Mouse (Mus musculus) ES-CJ7 (cell line): ENCODE results near the gene Slx1b.
A peak's percentile ranks its signal among the peaks of the same experiment; 100 is the strongest.

Experiments used
- DNase-seq: peaks from one replicate; pipeline ENCODE4 v3.0.0; 2011; ENCODE audit warnings: low read depth, low spot score

The Slx1b gene

DNA sequence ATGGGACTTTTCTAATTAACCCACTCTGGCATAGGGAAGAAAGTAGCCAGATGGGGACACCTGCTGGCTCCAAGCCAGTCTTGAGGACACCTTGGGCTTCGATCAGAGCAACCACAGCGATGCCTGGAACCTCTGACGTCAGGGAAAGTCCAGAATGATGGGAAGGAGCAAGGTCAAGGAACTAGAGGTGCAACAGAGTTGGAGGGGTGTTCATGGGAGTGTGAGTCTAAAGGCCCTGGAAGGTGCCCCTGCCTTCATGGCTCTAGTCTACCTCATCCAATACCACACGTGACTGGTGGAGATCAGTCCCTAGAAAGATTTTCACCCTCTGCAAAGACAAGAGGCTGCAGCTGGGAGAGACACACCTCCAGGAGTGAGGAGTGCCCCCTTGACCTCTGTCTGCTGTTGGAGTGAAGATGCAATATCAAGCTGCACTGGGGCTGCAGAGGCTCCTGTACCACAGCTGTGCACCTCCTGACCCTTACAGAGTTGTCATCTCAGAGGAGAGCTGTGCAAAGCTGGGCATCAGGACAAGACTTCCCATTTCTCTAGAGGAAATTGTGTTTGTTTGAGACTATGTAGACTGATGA, 18.9 kb downstream of the Slx1b start:
- DNase-seq = no peak

DNA sequence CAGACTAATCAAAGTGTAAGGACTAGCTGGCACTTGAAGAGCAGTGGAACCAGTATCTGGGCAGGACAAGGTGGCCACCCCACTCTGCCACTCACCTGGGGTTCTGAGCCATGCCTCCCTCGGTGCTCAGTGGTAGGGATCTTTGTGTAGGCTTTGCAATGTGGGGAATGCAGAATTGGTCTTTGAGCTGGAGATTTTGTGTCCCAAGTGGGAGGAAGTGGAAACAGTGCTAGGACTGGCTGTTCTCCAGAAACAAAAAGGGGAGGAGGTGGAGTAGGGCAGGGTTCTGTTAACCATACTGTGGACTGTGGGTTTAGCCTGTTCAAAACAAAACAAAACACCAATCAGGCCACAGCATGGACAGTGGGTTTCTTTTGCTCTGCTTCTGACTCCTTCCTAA, 19.4 kb downstream of the Slx1b start, which contains the start of gene Sult1a1:
Gene Sult1a1 (minus strand): TSS at position 226 of the 400 bp plus-strand sequence.
- no peak for DNase-seq

DNA sequence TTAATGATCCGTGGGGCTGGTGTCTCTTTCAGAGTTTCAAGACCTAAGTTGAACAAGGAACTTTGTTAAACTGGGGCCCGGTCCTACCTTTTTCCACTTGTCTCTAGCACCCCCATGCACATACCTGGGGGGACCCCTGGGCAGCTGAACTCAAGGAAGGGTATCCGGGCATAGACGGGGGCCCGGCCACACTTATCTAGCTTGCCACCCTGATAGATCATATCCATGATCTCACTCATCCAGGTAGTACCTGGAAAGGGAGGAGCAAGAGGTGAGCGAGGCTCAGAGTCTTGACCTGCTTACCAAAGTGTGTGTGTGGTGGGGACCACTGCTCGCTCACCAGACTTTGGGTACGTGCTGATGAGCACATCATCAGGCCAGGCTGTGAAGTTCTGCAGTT, 20.5 kb downstream of the Slx1b start:
- no peak for DNase-seq

DNA sequence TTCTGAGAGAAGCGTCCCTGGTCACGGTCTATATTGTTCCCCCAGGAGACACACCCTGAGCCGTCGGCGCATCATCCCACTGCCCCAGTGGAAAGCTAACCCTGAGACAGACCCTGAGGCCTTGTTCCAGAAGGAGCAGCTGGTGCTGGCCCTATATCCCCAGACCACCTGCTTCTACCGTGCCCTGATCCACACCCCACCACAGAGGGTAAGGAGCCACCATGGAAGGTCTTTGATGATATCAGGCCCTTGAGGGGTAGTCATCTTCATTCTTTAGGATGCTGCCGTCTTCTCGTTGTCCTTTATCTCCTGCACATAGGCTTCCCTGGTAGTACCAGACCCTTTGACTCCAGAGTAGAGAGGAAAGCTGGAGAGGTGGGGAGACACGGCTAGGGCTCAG, 23.5 kb downstream of the Slx1b start:
- DNase-seq = no peak

DNA sequence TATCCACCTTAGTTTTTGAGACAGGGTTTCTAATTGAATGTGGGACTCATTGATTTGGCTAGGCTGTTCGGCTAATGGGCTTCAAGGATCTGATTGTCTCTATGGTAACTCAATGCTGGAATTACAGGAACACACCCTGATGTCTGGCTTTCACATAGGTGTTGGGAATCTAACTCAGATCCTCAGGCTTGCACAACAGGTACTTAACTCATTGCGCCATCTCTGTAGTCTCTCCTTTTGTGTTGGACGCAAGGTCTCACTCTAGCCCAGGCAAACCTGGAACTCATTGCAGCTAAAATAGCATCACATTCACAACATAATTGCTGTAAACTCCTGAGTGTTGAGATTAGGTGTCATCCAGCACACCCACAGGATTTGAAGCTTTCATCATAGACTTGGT, 25.4 kb downstream of the Slx1b start:
- no peak for DNase-seq

DNA sequence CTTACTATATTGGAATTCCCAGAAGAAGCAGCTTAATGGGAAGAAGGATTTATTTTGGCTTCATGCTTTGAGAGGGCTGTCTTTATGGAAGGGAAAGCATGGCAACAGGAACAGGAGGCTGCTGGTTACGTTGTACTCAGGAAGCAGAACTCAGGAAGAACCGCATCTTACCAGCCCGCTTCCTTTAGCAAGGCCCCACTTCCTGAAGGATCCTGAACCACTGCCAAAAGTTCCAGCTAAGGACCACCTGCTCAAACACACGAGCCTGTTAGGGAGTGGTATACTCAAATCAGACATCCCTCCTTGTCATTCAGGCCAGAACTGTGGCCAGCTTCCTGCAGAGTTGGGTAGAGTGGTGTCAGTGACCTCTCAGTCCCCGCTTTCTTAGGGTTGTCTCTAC, 27.1 kb downstream of the Slx1b start:
- no peak for DNase-seq

DNA sequence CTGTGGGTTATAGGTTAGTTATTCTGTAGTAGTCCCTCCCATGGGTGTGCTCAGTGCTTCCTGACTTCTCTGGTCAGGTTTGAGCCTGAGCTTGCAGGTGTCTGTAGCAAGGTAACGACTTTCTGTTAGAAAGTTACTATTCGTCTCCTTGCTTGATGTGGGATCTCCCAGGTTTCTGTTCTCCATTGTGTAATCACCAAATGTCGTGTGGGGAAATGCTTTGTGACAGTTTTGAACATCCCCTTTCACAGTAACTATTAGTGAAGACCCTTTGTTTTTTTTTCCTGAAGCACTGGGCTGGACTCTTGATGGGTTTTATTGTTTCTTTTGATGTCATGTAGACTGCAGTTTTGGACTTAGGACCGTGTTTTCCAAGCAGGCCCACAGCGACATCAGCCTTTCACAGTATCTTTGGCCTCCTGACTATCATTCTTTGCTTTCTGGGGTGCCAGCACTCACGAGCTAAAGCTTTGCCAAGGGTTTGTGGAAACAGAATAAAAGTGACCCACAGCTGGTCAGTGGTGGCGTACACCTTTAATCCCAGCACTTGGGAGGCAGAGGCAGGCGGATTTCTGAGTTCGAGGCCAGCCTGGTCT, 28.0 kb downstream of the Slx1b start:
- DNase-seq = no peak

DNA sequence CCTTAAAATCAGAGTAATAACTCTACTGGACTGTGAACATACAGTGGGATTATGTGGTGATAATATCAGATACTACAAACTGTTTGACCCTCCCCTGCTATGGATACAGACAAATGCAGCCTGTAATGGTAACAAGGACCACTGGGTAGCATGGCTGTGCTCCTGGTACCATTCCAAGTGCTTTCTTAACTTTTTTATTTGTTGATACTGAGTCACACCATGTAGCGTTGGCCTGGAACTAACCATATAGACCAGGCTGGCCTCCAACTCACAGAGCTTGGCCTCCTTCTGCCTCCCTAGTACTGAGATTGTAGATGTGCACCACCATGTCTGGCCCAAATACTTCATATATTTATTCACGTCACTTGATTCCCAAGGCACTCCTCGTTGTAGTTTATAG, 30.3 kb downstream of the Slx1b start:
- DNase-seq = no peak

DNA sequence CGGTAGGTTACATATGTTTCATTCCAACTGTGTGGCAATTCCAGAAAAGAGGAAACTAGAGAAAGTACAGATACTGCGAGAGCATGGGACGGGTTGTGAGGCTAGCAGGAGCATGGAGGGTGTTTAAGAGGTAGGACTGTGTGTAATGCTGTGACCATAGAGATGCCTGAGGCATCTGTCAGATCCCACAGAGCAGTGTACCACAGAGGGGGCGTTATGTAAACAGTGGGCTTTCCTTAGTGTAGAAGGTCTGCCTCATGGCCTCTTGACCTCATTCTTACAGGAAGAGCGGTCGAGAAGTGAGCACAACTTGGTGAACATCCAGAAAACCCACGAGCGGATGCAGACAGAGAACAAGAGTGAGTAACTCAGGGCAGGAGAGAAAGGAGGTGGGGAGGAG, 31.9 kb downstream of the Slx1b start:
- no peak for DNase-seq

DNA sequence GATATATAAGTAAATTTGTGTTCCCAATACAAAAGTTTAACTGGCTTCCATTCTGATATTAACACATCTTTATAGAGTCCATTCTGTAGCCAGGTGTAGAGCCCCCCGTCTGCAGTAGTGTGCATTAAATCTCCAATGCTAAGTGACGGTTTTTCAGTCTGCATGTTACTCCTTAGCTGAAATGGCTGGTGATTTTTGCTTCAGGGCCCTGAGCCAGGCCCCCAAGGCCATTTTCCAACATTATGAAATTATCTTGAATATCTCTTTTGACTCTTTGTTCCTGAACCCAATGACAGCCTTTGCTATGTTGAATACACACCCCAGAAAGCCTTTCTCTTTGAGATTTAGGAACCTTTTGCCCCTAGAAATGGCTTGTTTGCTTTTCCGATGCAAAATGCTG, 35.8 kb downstream of the Slx1b start:
- no peak for DNase-seq

DNA sequence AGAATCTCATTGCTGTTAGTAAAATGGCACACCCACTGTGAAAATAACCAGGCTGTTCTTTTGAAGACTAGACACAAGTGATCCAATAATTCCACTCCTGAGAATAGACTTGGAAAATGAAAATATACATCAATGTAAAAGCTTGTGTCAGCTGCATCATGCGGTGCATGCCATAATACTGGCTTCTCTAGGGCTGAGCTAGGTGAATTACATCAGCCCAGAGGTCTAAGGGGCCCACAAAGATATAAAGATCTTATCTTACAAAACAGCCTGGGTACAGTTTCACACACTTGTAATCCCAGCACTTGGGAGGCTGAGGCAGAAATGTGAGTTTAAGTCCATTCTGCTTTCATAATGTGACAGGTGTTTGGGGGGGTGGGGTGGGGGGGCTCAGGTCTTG, 38.1 kb downstream of the Slx1b start:
- no peak for DNase-seq

DNA sequence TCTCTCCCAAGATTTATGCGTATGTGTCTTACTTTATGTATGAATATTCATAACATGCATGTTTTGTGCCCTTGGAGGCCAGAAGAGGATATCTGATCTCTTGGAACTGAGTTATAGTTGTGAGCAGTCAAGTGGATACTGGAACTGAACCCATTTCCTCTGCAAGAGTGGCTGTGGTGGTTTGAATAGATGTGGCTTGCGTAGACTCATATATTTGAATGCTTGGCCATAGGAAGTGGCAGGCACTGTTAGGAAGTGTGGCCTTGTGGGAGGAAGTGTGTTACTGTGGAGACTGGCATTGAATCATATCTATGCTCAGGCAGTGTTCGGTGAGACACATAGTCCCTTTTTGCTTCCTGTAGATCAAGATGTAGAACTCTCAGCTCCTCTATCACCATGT, 39.9 kb downstream of the Slx1b start:
- no peak for DNase-seq

DNA sequence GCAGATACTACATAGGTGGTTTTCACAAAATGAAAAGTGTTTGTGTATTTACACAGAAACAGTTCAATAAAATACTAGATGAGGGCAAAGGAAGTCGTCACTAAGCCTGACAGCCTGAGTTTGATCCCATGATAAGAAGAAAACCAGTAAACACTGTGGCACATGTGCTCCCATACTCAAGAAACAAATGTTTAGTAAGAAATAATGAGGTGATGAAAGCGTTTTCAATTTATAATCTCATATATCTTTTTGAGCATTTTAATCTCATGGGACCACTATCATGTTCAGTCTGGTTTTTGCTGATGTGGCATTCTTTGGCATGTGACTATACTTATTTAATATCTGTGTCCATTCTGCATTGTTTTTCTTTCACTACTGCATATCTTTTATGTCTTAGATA, 41.6 kb downstream of the Slx1b start:
- DNase-seq = no peak

DNA sequence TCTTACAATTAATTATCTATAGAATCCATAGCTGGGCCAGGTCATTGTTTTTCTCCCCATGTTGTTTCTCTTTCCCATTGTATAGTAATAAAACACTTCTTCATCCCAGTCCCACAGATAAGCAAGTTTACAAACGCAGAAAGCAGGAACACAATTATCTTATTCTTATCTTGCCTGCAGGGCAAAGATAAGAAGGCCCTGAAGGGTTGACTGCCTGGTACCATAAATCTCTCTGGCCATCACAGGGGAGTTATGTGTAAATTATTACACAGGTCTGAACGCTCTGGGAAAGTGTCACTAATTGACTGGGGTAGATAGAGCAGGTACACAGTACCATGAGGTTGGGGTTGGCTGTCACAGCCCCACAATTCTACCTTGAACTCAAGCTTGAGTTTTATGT, 44.7 kb downstream of the Slx1b start:
- DNase-seq = no peak

DNA sequence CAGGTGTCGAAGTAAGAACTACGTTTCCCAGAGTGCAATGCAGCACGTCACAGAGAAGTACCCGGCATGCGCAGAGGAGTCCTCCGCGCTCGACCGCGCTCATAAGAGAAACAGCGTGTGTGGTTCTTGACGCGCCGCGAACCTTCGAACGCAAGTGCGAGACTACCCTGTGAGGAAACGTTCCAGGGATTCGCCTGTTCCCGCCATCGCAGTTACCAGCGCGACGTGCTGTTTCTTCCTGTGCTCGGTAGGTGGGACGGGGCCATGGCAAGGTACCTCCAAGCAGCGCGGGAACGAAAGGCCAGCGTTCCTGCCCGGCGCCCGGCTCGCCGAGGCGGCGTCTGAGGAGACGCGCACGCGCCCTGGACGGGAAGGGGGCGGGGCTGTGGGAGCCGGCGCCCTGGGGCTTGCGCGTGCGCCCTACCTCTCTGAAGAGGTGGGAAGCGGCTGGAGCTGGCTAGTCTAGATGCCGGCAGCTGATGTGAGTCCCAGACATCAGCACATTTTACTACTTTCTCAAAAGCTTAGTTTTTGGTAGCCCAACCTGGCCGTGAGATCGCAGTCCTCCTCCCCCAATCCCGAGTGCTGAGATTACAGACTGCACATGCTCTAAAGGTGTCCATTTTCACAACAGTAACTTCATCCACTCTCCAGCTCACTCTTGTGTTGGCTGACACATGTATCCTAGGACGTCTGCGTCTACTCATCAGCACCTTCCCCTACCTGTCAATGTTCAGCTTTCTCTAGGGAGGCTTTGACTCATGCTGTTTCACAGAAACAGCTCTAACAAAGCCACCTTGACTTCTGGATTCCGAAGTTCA, 46.1 kb downstream of the Slx1b start, which contains the start of gene Sgf29:
Gene Sgf29 (plus strand): TSS at position 79 of the 821 bp plus-strand sequence.
- DNase-seq = peak; percentile 95

DNA sequence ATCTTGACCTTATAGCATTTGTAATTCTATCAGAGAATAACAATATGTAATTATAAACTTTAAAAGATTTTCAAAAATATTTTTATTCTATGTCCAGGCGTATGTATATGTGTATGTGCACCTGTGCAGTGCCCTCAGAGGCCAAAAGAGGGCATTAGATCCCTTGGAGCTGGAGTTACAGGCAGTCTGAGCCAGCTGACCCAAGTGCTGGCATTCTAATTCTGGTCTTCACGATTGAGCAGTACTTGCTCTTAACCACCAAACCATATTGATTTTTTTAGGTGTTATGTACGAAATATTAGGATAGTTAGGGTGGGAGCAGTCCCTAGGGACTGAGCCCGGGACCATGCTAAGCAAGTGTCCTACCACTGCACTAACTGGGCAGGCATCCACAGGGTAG, 47.1 kb downstream of the Slx1b start:
- peak; percentile 70 for DNase-seq

DNA sequence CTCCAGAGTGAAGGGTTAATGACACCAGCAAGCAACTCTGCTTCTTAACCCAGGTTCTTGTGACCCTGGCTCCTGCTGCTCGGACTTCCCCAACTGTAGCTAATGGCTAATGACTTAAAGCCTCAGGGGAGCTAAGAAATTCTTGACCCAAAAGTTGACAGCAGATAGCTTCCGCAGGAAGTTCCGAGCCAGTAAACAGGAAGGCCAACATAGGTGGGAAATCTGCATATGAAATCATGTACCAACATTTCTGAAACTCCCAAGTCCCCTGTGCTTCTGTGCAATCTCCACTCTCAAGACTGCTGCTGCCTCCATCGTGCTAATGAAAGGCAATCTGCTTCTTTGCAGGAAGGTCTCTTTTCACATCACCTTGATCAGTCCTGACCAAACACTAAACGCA, 49.9 kb downstream of the Slx1b start:
- DNase-seq = no peak

DNA sequence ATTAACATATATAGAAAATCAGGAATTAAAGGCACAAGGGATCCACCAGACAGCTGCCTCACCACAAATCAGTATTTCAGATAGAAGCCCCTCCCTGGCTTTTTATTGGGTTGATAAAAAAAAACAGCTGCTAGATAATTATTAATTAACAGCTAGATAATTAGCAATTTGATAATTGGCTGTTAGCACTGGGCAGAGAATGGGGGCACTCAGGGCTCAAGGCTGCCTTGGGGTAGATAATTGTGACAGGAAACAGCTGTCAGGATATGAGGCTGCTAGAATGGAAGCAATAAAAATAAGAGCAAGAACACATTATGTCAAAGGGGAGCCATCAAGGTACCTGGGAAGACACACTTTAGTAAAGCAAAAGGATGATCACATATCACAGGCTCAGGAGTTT, 50.7 kb downstream of the Slx1b start:
- DNase-seq = no peak

DNA sequence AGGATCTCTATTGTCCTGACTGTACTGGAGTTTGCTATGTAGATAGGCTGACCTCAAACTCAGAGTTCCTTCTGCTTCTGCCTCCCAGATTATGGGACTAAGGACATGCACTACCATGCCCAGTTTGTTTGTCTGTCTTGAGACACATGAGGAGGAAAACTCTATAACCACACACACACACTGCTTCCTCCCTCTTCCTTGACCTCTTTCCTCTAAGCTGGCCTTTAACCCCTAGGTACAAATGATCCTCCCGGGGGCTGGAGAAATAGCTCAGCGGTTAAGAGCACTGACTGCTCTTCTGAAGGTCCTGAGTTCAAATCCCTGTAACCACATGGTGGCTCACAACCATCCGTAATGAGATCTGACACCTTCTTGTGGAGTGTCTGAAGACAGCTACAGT, 51.2 kb downstream of the Slx1b start:
- DNase-seq = no peak

DNA sequence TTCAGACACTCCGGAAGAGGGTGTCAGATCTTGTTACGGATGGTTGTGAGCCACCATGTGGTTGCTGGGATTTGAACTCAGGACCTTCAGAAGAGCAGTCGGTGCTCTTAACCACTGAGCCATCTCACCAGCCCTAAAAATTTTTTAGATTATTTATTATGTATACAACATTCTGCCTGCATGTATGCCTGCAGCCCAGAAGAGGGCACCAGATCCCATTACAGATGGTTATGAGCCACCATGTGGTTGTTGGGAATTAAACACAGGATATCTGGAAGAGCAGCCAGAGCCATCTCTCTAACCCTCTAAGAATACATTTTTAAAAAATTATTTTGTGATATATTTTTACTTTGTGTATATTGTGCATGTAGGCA, 52.4 kb downstream of the Slx1b start:
- peak; percentile 45 for DNase-seq

DNA sequence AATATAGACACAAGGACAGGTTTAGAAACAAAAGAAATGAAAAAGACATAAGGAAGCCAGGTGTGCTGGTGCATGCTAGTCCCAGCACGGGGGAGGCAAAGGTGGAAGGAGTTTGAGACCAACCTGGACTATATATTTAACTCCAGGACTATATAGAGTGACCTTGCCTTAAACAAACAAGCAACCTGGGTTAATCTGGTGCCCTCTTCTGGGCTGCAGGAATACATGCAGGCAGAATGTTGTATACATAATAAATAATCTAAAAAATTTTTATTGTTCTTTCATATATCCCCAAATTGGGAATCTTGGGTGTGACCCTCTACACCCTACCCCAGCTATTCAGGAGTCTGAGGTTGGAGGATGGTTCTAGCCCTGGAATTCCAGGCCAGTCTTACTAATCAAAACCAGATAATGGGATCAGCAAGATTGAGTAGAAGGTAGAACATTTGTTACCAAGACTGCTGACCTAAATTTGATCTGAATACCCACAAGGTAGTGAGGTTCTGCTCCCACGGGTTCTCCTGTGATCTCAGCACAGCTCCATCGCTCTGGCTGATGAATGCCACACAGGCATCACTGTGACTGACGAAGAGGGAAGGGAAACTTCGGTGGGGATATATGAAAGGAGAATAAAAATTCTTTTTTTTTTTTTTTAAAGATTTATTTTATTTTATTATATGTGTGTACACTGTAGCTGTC, 52.9 kb downstream of the Slx1b start:
- DNase-seq = no peak
